Mouse (Mus musculus) hindbrain, postnatal 0 days (tissue): ENCODE results near the gene C1galt1. TPM values are rescaled to one million over a fixed set of nuclear protein-coding genes. Genes with fewer than 3 reads are reported as not detected.
A peak's percentile ranks its signal among the peaks of the same experiment; 100 is the strongest.

ENCODE experiments used
- ATAC-seq: fragments of 200-750 bp; cut with Nextera tagmentation; 2 replicates; pipeline ENCODE4 v1.8.0; 2017; ENCODE audit warnings: mild to moderate bottlenecking, moderate TSS enrichment, moderate library complexity
- DNase-seq: peaks from one replicate; pipeline ENCODE4 v3.0.0-alpha.2; 2015; ENCODE audit warnings: low spot score
- H3K27ac ChIP-seq: fragments of 300-500 bp; sonication (generic); 2 replicates; pipeline ENCODE4 v1.5.1; 2014; ENCODE audit warnings: mild to moderate bottlenecking
- H3K27me3 ChIP-seq: fragments of 300-500 bp; sonication (generic); 2 replicates; pipeline ENCODE4 v1.6.1; 2014; ENCODE audit warnings: low read length, mixed read lengths; ENCODE audit not compliant: insufficient read depth
- H3K36me3 ChIP-seq: fragments of 300-500 bp; sonication (generic); 2 replicates; pipeline ENCODE4 v1.6.1; 2014; ENCODE audit warnings: low read length, mixed read lengths; ENCODE audit not compliant: insufficient read depth
- H3K4me1 ChIP-seq: fragments of 300-500 bp; sonication (generic); 2 replicates; pipeline ENCODE4 v1.6.1; 2014; ENCODE audit warnings: antibody characterized with exemption, low read length, mixed read lengths; ENCODE audit not compliant: insufficient read depth
- H3K4me2 ChIP-seq: fragments of 300-500 bp; sonication (generic); 2 replicates; pipeline ENCODE4 v1.6.1; 2014; ENCODE audit warnings: low read depth, mild to moderate bottlenecking, low read length, moderate library complexity, mixed read lengths
- H3K4me3 ChIP-seq: fragments of 300-500 bp; sonication (generic); 2 replicates; pipeline ENCODE4 v1.5.1; 2014; ENCODE audit warnings: low read length
- H3K9ac ChIP-seq: fragments of 300-500 bp; sonication (generic); replicated peaks from 2 replicates; pipeline ENCODE4 v1.6.1; 2014; ENCODE audit warnings: mild to moderate bottlenecking, low read length, moderate library complexity, mixed read lengths
- H3K9me3 ChIP-seq: fragments of 300-500 bp; sonication (generic); 2 replicates; pipeline ENCODE4 v1.6.1; 2016; ENCODE audit warnings: low read length, mixed read lengths
- CTCF ChIP-seq: IDR thresholded peaks from 2 replicates; pipeline ENCODE4 v1.5.1; 2016; ENCODE audit warnings: antibody characterized with exemption, control low read depth, low read depth
- WGBS: fragments of 180-500 bp; shearing (Covaris S2); extraction: QIAGEN DNeasy Blood & Tissue Kit; methylation state at CpG from one replicate; pipeline ENCODE4 v1.1.7; 2014; 5-methylcytosine and 5-hydroxymethylcytosine counted together
- polyA plus RNA-seq: library from polyadenylated mRNA; unstranded; fragments of >200 nt; fragmentation: Nextera tagmentation; extraction: Ambion mirVana; gene quantifications from 2 replicates; pipeline ENCODE4 v1.2.1, GENCODE M21; 2015
- total RNA-seq: library from RNA; depleted of rRNA; stranded (reverse); fragments of >200 nt; gene quantifications from 2 replicates; pipeline ENCODE4 v1.2.3, GENCODE M21; 2014; rRNA removed

The C1galt1 gene
- total RNA-seq = 14.3 and 14.8 TPM in 2 replicates
- 1.5 and 1.8 TPM in 2 replicates for polyA plus RNA-seq

GRCm38 (mm10) chr6:7844802-7845679, at the start of gene C1galt1:
C1galt1 (plus strand) TSS chr6:7844842.
- H3K4me3 ChIP-seq = peak within 1 kb of the TSS; percentile 93
- under 1% methylated on average over 43 of the region's 93 CpGs for WGBS
- no peaks in the 10 kb centered on the region for H3K9me3 ChIP-seq

GRCm38 (mm10) chr6:7799969-7800368, 44.7 kb upstream of the C1galt1 start:
- WGBS = 76% methylated on average over 6 of the region's 6 CpGs

More at GRCm38 (mm10) chr6:7844802-7845679, at the start of gene C1galt1:
- Histone ChIP-seq H3K4me2 (peak within 1 kb of the TSS; percentile 71), H3K27ac (peak within 1 kb of the TSS; percentile 93), H3K9ac (peak within 1 kb of the TSS; percentile 85), H3K36me3 (no peaks in the 10 kb centered on the region), H3K4me1 (peaks cover 8% of the 10 kb centered on the region; the same call in 1 of the 2 replicates), H3K27me3 (no peaks in the 10 kb centered on the region)
- TF ChIP-seq CTCF = no peak
- no peak for DNase-seq
- ATAC-seq = no peak; the same call in 1 of the 2 replicates

GRCm38 (mm10) chr6:7803765-7804542, 40.7 kb upstream of the C1galt1 start:
- no peak for TF ChIP-seq CTCF
- Histone ChIP-seq H3K27ac (no peak overlapping the region), H3K4me1 (no peaks in the 10 kb centered on the region), H3K9me3 (no peaks in the 10 kb centered on the region), H3K4me2 (no peak overlapping the region), H3K27me3 (no peaks in the 10 kb centered on the region), H3K9ac (no peak overlapping the region), H3K4me3 (no peak overlapping the region), H3K36me3 (no peaks in the 10 kb centered on the region)
- DNase-seq = no peak
- WGBS = 91% methylated on average over 9 of the region's 9 CpGs
- no peak for ATAC-seq

More at GRCm38 (mm10) chr6:7799969-7800368, 44.7 kb upstream of the C1galt1 start:
- no peak for TF ChIP-seq CTCF
- DNase-seq = no peak
- no peak for ATAC-seq
- no peak overlapping the region for H3K4me2 ChIP-seq
- no peaks in the 10 kb centered on the region for H3K36me3 ChIP-seq
- H3K4me3 ChIP-seq = no peak overlapping the region
- H3K9me3 ChIP-seq = no peaks in the 10 kb centered on the region
- H3K4me1 ChIP-seq = no peaks in the 10 kb centered on the region
- H3K9ac ChIP-seq = no peak overlapping the region
- H3K27me3 ChIP-seq = no peaks in the 10 kb centered on the region
- no peak overlapping the region for H3K27ac ChIP-seq

GRCm38 (mm10) chr6:7814146-7814545, 30.5 kb upstream of the C1galt1 start:
- Histone ChIP-seq H3K27me3 (no peaks in the 10 kb centered on the region), H3K9ac (no peak overlapping the region), H3K9me3 (no peaks in the 10 kb centered on the region), H3K4me3 (no peak overlapping the region), H3K4me1 (no peaks in the 10 kb centered on the region), H3K27ac (no peak overlapping the region), H3K4me2 (no peak overlapping the region), H3K36me3 (no peaks in the 10 kb centered on the region)
- ATAC-seq (no peak), DNase-seq (no peak)
- 34% methylated on average over 2 of the region's 2 CpGs for WGBS
- no peak for TF ChIP-seq CTCF

GRCm38 (mm10) chr6:7816233-7816632, 28.4 kb upstream of the C1galt1 start:
- Histone ChIP-seq H3K4me3 (no peak overlapping the region), H3K36me3 (no peaks in the 10 kb centered on the region), H3K27me3 (no peaks in the 10 kb centered on the region), H3K9me3 (no peaks in the 10 kb centered on the region), H3K9ac (no peak overlapping the region), H3K27ac (no peak overlapping the region), H3K4me2 (no peak overlapping the region), H3K4me1 (no peaks in the 10 kb centered on the region)
- DNase-seq = no peak
- 76% methylated on average over 5 of the region's 5 CpGs for WGBS
- TF ChIP-seq CTCF = no peak
- no peak for ATAC-seq

DNA sequence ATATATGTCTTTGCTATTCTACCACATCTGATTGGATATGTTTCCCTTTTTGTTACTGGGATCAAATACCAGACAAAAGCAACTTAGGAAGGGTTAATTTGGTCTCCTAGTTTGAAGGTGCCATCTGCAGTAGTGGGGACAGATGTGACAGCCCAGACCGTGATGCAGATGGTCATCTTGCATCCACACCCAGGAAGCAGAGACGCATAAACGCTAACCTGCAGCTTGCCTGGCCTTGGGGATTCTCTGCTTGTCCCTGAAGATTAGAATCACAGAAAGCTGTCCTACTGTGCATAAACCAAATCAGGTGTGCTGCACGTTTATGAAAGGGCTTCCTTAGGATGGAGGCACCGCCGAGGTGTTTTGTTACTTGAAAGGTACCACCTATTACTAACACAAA, 22.0 kb upstream of the C1galt1 start:
- H3K9ac ChIP-seq = no peak overlapping the region
- WGBS = 54% methylated on average over 6 of the region's 6 CpGs
- DNase-seq (no peak), ATAC-seq (no peak)
- H3K9me3 ChIP-seq = no peaks in the 10 kb centered on the region
- no peak overlapping the region for H3K4me3 ChIP-seq
- no peak for TF ChIP-seq CTCF
- no peak overlapping the region for H3K4me2 ChIP-seq
- no peaks in the 10 kb centered on the region for H3K27me3 ChIP-seq
- H3K4me1 ChIP-seq = no peaks in the 10 kb centered on the region
- H3K36me3 ChIP-seq = no peaks in the 10 kb centered on the region
- no peak overlapping the region for H3K27ac ChIP-seq
